Mouse (Mus musculus) adrenal gland, adult 8-10 months (tissue): ENCODE data around the gene Pfkfb3. TPM values are rescaled to one million over a fixed set of nuclear protein-coding genes. Genes with fewer than 3 reads are reported as not detected.
"Not testable (repeated sequence)": the region's sequence is repeated elsewhere in the genome, so short reads cannot be mapped to it uniquely, and the experiment has no call there.

Experiments used
- DNase-seq: peaks from one replicate; pipeline ENCODE4 v3.0.0; 2022
- total RNA-seq, 4 experiments: library from RNA; stranded (reverse); gene quantifications; 2 replicates each; pipeline ENCODE4 v1.2.4; 2022

Gene Pfkfb3
- total RNA-seq, 4 experiments from 2014 or later, result 62.7 to 118 (median 75.9) TPM

DNA sequence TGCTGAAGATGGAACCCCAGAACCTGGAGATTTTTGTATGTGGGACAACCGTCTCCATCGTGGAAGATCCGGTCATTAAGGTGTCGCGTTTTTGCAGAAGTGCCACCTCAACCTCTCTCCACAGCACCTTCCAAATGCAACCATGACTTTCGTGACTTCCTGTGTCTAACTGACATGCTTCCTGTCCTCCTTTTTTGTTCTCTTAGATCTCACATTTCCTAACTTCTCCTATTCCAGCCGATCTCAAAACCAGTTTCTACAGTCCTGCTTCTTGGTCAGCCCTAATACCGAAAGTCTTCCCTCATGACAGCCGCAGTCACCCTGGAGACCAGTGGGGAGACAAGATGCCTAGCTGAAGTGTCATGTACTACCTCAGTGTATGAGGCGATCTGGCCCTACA is 5.4 kb downstream of the Pfkfb3 start:
- no peak for DNase-seq

DNA sequence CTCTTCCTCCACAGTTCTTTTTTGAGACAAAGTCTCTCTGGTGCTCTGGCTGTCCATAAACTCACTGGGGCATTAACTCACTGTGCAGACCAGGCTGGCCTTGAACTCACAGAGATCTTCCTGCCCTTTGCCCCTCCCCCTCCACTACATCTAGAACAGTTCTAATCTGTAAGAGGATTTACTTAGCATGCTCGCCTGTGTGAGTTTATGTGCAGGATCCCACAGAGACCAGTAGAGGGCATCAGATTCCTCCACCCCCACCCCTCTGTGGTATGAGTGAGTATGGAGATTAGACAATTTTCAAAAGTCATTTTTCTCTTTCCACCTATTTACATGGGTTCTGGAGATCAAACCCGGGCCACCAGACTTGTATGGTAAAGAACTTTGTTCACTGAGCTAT is 6.3 kb downstream of the Pfkfb3 start:
- no peak for DNase-seq

DNA sequence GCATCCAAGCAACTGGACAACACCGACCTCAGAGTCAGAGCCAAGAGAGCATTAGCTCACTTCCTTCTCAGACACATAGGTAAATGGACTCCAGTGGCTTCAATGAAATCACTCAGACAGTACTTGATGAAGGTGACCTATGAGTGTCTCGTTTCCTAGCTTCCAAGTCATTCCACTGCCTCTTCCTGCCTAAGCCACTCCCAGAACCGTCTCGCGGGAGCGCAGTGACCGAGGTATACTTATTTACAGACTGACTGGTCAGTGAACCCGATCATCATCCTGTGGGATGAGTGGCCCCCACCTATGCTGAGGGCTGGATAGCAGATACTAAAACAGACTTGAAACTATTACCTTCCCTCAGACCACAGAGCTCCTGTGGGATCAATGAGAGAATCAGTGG is 7.8 kb downstream of the Pfkfb3 start:
- DNase-seq, result no peak

GRCm38 (mm10) chr2:11545380-11545779 is 8.5 kb downstream of the Pfkfb3 start:
- DNase-seq, result no peak

GRCm38 (mm10) chr2:11544342-11544741 is 9.5 kb downstream of the Pfkfb3 start:
- no peak for DNase-seq

DNA sequence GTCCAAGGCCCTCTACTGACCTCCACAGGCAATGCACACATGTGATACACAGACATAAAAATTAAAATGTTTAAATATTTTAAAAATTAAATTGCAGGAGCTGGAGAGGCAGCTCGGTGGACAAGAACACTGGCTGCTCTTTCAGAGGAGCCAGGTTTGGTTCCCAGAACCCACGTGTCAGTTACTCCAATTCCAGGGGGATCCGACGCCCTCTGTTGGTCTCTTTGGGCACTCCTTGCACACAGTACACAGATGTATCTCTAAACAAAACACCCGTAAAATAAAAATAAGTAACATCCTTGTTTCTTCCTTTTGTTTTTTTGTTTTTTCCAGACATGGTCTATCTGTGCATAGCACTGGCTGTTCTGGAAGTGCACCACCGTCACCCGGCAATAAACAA is 10.7 kb downstream of the Pfkfb3 start:
- no peak for DNase-seq

- DNase-seq, result peak; percentile 67
Measured at GRCm38 (mm10) chr2:11542640-11543039, 11.2 kb downstream of the Pfkfb3 start.

GRCm38 (mm10) chr2:11542121-11542520 is 11.8 kb downstream of the Pfkfb3 start:
- no peak for DNase-seq

GRCm38 (mm10) chr2:11541528-11541927 is 12.3 kb downstream of the Pfkfb3 start:
- not testable (repeated sequence) for DNase-seq

GRCm38 (mm10) chr2:11535966-11536365 is 17.9 kb downstream of the Pfkfb3 start:
- no peak for DNase-seq

DNA sequence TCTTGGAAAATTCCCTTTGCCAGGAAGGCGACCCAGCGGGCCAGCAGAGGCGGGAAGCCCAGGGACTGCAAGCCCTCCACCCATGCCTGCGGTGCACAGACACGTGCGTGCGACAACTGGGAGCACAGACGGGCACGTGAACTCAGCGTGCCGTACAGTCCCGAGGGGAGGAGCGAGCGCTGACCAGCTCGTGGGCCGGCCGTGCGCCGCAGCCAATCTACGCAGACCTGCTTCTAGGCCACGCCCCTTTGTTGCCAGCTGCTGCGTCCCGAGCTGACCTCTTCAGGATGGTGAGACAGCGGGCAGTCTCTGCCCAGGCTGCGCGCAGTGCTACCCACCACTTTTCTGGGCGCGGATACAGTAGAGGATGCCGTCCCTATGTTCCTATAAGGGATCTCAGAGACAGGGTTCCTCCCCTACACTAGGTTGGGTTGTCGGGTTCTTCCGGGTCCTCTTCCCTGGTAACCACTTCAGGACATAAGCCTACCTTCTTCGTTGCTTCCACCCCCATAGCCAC is 18.4 kb downstream of the Pfkfb3 start:
- peak; percentile 98 for DNase-seq

DNA sequence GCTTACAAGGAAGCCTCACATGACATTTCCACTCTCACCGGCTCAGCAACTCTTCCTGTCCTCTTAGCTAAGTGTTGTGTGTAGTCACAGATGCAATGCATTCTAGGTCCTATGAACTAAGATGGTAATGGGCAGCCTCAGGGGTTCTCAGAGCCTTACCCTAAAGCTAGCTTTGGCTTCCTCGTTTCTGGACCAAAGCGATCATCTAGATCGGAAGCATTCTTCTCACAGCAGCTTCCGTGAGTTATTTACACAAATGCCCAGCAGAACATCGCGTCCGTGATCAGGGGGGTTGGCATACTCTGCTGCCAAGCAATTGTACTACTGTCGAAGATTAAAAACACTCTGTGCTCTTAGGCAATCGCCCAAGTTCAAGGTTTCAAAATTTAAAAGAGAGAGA is 19.1 kb downstream of the Pfkfb3 start:
- no peak for DNase-seq

GRCm38 (mm10) chr2:11530101-11530500 is 23.8 kb downstream of the Pfkfb3 start:
- peak; percentile 73 for DNase-seq

DNA sequence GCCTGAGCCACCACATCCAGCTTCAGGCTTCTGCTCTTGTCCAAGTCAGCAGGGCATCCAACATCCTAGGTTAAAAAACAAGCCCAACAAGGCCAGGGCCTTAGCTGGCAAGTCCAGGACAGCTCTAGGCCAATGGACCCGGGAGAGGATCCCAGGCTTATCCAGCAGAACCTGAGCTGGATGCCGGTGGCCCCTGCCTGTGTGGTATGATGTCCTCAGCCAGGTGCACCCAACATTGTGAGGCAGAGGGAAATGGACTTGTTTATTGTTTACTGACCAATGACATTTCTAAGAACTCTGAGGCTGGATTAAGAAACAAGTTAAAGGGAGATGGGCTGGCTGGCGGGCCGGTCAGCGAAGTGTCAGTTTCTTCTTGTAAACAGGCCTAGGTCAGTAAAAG is 27.8 kb downstream of the Pfkfb3 start:
- DNase-seq, result no peak

- no peak for DNase-seq
Measured at GRCm38 (mm10) chr2:11524736-11525135, 29.1 kb downstream of the Pfkfb3 start.

GRCm38 (mm10) chr2:11521758-11522157 is 32.1 kb downstream of the Pfkfb3 start:
- DNase-seq, result peak; percentile 60

DNA sequence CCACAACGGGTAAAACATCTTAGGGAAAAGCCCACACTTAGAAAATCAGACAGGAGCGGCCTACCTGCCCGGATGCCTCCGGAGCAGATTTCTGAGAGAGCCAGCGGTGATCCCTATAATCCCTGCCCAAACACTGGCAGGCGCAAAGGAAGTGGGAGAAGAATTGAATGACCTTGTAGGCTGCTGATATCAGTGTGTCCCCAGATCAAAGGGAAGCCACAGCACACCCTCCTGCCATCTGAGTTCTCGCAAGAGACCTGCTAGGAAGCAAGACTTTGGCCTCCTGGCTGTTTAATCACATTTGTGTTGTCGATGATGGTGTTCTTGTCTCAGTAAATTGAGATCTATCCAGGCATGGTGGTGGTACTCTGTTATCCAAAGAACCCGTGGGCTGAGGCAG is 33.1 kb downstream of the Pfkfb3 start:
- DNase-seq, result no peak

- DNase-seq, result no peak
Measured at GRCm38 (mm10) chr2:11515828-11516227, 38.0 kb downstream of the Pfkfb3 start.

- peak; percentile 71 for DNase-seq
Measured at GRCm38 (mm10) chr2:11513057-11513967, 40.6 kb downstream of the Pfkfb3 start.

- DNase-seq, result no peak
Measured at GRCm38 (mm10) chr2:11512127-11512526, 41.8 kb downstream of the Pfkfb3 start.

- DNase-seq, result no peak
Measured at GRCm38 (mm10) chr2:11503736-11504135, 50.1 kb downstream of the Pfkfb3 start.

DNA sequence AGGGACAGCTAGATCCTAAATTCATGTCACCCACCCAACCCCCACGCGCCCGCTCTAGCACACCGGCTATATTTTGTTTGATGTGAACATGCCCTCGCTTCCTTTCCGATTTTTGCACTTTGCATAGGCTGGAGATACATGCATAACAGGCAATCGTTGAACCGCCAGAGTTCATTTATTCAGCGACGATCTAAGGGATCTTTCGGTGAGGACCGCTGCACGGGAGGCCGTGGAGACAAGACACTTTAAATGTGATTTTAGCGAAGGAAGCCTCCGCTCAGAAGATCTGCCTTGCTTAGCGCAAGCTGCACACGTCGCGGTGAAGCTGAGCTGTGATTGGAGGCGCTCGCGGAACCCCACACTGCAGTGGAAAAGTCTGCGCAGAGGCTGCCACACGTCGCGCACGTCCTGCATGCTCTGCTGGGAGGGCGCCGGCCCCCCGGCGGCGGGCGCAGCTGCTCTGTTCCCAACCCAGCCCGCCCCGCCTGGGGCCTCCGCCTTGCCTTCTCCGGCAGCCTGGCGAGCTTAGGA is 50.9 kb downstream of the Pfkfb3 start:
- DNase-seq, result peak; percentile 72

DNA sequence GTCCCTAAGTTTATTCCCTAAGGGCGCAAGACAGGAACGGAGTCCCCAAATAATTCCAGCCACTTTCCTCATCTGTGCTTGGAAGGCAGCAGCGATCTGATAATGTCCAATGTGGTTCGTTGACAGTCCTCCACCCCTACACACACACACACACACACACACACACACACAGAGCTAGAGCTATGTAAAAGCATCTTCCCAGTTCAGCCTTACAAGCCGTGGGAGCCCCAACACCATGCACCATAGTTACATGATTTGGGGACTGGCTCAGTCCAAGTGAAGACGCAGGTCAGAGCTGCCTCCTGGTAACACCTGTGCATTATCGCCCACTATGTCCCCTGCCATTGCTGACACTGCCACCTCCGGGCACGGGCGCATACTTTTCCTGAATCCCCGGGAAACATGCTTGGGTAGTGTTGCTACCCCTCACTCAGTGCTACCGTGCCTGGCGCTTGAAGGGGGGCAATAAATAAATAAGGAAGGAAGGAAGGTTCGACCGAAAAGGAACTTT is 51.6 kb downstream of the Pfkfb3 start:
- DNase-seq, result peak; percentile 40
